Mouse (Mus musculus): ENCODE data around the gene Tacc3.

DNA sequence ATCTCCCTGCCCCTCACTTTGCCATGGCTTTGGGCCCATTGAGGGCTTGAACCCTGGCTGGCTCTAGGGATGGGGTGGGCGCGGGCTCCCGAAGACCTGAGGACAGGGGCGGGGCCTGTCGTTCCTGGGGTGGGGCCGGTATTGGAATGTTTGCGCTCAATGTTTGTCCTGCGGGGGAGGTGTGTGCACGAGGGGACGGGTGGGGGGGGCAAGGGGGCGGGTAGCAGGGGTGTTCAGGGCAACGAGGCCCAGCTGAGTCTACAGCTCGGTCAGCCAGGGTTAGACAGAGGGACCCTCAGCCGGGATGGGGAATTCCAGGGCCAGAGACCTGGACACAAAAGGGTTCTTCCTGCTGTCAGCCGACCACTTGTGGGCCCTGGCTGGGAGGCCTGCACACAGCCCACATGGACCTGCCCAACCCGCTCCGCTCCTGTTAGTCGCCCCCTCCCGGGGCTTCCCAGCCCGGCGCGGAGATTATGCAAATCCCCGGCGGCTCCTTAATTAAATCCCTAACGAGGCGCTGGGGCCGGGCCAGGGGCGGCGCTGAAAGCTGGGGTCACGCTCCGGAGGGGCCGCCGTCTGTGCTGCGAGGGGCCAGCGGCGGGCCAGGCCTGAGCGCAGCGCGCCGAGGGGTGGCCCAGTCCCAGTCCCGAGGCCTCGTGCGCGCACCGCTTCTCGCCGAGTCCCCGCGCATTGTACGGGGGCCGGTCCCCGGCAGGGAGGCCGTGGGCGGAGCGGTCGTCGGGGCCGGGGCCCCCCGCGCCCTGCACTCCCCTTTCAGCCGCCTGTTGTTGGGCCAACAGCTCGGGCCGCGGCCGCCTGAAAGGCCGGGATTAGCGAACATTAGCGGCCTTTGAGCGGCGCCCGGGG, 37.2 kb downstream of the Tacc3 start:
- no peak for TF ChIP-seq POLR2A (IDR thresholded peaks at IDR 0.05; ENCODE audit: insufficient read depth, low read length)
- no peak for TF ChIP-seq EP300 (IDR thresholded peaks at IDR 0.05; ENCODE audit: insufficient read depth, low read depth, low read length)
- no peak for TF ChIP-seq CTCF (IDR thresholded peaks at IDR 0.05; ENCODE audit: low read depth, low read length)

All from ES-Bruce4 (cell line).